Mouse (Mus musculus) lung, adult 2 months (tissue): ENCODE data around the gene Saysd1.

Source experiments
- CTCF ChIP-seq: fragments of 200-500 bp; IDR thresholded peaks from 2 replicates; pipeline ENCODE4 v1.5.1; 2011; ENCODE audit warnings: mild to moderate bottlenecking, low read length, control low read depth; ENCODE audit not compliant: insufficient read depth
- POLR2A ChIP-seq: fragments of 200-500 bp; IDR thresholded peaks from 2 replicates; pipeline ENCODE4 v1.6.1; 2011; ENCODE audit warnings: low read depth, mild to moderate bottlenecking, control low read depth, low read length, borderline replicate concordance; ENCODE audit errors: extremely low read depth

GRCm38 (mm10) chr14:20128162-20128561 lies 10.2 kb downstream of the Saysd1 start:
- TF ChIP-seq POLR2A (no peak), CTCF (no peak)
